Mouse (Mus musculus) right cerebral cortex, postnatal 14 days (tissue): ENCODE data around the gene Vmn2r65.

ENCODE experiments used
- DNase-seq: peaks from one replicate; pipeline ENCODE4 v3.0.0; 2022

Vmn2r65 gene

DNA sequence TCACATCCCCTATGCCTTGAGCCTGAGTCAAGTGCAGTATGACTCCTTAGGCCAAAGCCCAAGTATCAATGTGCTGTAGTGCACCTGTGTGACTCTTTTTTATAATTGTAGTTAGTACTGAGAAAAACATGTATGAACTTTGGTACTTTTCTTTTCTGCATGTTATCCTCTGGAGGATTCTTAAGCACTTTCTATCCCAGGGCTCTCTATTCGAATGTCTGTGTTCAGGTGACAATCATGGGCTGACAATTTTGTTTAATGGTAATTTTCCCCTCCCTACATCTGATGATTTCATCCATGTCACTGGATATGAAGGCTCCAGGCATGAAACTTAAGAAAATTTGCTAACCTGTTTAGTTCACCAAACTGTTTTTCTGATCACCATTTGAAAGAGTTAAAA lies at the start of gene Vmn2r65:
Vmn2r65 (minus strand) TSS at position 101 of the 400 bp plus-strand sequence.
- no peak for DNase-seq

DNA sequence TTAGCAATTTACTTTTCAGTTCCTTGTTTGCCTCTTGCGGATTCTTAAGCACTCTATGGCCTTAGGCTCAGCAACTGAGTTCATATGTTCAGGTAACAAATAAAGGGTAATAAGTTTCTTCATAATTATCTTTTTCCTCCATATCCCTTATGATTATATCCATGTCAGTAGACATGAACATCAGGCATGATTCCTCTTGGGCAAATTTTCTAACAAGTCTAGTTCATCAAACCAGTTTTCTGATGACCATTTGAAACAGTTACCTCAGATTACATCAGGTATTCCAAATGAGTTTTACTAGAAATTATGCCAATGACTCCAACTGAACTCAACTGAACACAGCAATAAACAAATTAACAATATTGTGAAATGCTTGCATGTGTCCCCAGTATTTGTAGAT lies 48.3 kb upstream of the Vmn2r65 start, which contains the start of gene Vmn2r66:
Vmn2r66 (minus strand) TSS at position 101 of the 400 bp plus-strand sequence.
- DNase-seq: no peak

DNA sequence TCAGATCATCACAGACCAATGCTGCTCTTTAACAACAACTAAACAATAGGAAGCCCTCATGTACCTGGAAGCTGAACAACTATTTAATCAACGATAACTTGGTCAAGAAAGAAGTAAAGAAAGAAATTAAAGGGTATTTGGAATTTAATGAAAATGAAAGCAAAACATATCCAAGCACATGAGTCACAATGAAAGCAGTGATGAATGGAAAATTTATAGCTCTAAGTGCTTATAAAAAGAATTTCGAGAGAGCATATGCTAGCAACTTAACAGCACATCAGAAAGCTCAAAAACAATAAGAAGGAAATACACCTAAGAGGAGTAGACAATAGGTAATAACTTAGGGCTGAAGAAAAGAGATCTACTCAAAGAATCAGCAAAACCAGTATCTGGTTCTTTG lies 32.8 kb upstream of the Vmn2r65 start:
- no peak for DNase-seq
